Mouse (Mus musculus) liver, adult 10 weeks (tissue): Measurements from ENCODE around the gene Acnat2. TPM values are rescaled to one million over a fixed set of nuclear protein-coding genes. Genes with fewer than 3 reads are reported as not detected.

Experiments used
- polyA plus RNA-seq: library from polyadenylated mRNA; stranded (reverse); fragments of 350-450 nt; fragmentation: Illumina TruSeq; extraction: RNeasy Lipid Tissue Mini Kit (QIAGEN cat#74804); gene quantifications from one replicate; pipeline ENCODE4 v1.2.3, GENCODE M21; 2014; ENCODE audit warnings: low read depth, low replicate concordance

The Acnat2 gene
- polyA plus RNA-seq = 95.7 TPM

GRCm38 (mm10) chr4:49407957-49408356 lies at the start of gene Acnat2:
TSS of gene Acnat2 (minus strand) at chr4:49408151.

Other genes starting within 250 kb of the Acnat2 start
- 68.9 TPM for gene Acnat1, start 65.8 kb upstream of the Acnat2 start, polyA plus RNA-seq
- gene Baat, start 98.4 kb upstream of the Acnat2 start, polyA plus RNA-seq = 510 TPM
- 84.9 TPM for gene Mrpl50, start 112.9 kb upstream of the Acnat2 start, polyA plus RNA-seq
- gene Zfp189, start 113.0 kb upstream of the Acnat2 start, polyA plus RNA-seq = 9.6 TPM
- gene Aldob, start 141.4 kb upstream of the Acnat2 start, polyA plus RNA-seq = 3,868 TPM
- gene Tmem246, start 189.7 kb upstream of the Acnat2 start, polyA plus RNA-seq = not detected
- gene Rnf20, start 223.9 kb upstream of the Acnat2 start, polyA plus RNA-seq = 20.4 TPM